Mouse (Mus musculus) forebrain, embryonic 15.5 days (tissue): Measurements from ENCODE around the gene Hbq1b. TPM values are rescaled to one million over a fixed set of nuclear protein-coding genes. Genes with fewer than 3 reads are reported as not detected.
"Not testable (repeated sequence)": the region's sequence is repeated elsewhere in the genome, so short reads cannot be mapped to it uniquely, and the experiment has no call there.

Source experiments
- ATAC-seq: fragments of 200-750 bp; cut with Nextera tagmentation; replicated peaks from 2 replicates; pipeline ENCODE4 v1.8.0; 2017; ENCODE audit warnings: mild to moderate bottlenecking, moderate TSS enrichment, moderate library complexity
- H3K27ac ChIP-seq: fragments of 300-500 bp; sonication (generic); replicated peaks from 2 replicates; pipeline ENCODE4 v1.5.1; 2015; ENCODE audit warnings: mild to moderate bottlenecking, inconsistent platforms
- H3K27me3 ChIP-seq: fragments of 300-500 bp; sonication (generic); 2 replicates; pipeline ENCODE4 v1.6.1; 2015; ENCODE audit warnings: inconsistent platforms
- H3K36me3 ChIP-seq: fragments of 300-500 bp; sonication (generic); 2 replicates; pipeline ENCODE4 v1.6.1; 2015; ENCODE audit warnings: mild to moderate bottlenecking, inconsistent platforms
- H3K4me1 ChIP-seq: fragments of 300-500 bp; sonication (generic); 2 replicates; pipeline ENCODE4 v1.6.1; 2015; ENCODE audit warnings: inconsistent platforms
- H3K4me2 ChIP-seq: fragments of 300-500 bp; sonication (generic); replicated peaks from 2 replicates; pipeline ENCODE4 v1.6.1; 2015; ENCODE audit warnings: mild to moderate bottlenecking, inconsistent platforms
- H3K4me3 ChIP-seq: fragments of 300-500 bp; sonication (generic); 2 replicates; pipeline ENCODE4 v1.5.1; 2015; ENCODE audit warnings: mild to moderate bottlenecking, inconsistent platforms
- H3K9ac ChIP-seq: fragments of 300-500 bp; sonication (generic); replicated peaks from 2 replicates; pipeline ENCODE4 v1.6.1; 2015; ENCODE audit warnings: mild to moderate bottlenecking, inconsistent platforms
- H3K9me3 ChIP-seq: fragments of 300-500 bp; sonication (generic); 2 replicates; pipeline ENCODE4 v1.6.1; 2016; ENCODE audit warnings: inconsistent platforms
- WGBS: fragments of 180-500 bp; shearing (Covaris S2); methylation state at CpG from one replicate; pipeline ENCODE4 v1.1.7; 2015; ENCODE audit warnings: mixed read lengths; 5-methylcytosine and 5-hydroxymethylcytosine counted together
- polyA plus RNA-seq: library from polyadenylated mRNA; unstranded; fragments of >200 nt; fragmentation: Nextera tagmentation; extraction: Ambion mirVana; gene quantifications from 2 replicates; pipeline ENCODE4 v1.2.1, GENCODE M21; 2015

The Hbq1b gene
- polyA plus RNA-seq, 1 experiment from 2014 or later = 1.6 TPM

DNA sequence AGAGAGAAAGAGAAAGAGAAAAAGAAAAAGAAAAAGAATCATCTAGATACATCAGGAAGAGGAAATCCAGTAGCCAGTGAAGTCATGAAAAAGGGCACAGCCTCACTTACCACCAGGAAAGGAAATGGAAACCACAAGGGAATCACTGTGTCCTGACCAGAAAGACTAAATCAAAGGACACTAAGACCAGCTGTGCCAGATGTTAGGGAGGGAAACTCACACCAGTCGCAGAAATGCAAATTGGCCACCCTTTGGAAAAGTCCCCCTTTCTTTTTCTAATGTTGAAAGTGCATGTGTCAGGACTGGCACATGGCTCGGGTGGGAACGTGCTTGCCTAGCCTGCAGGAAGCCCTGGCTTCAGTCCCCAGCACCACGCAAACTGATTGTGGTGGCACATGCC, 15.6 kb upstream of the Hbq1b start:
- Histone ChIP-seq H3K9ac (no peak overlapping the region), H3K4me2 (no peak overlapping the region), H3K9me3 (no peaks in the 10 kb centered on the region), H3K4me3 (no peak overlapping the region), H3K27ac (no peak overlapping the region), H3K36me3 (no peaks in the 10 kb centered on the region), H3K4me1 (peaks cover 12% of the 10 kb centered on the region), H3K27me3 (no peaks in the 10 kb centered on the region)
- 59% methylated on average over 4 of the region's 4 CpGs for WGBS
- ATAC-seq = no peak

DNA sequence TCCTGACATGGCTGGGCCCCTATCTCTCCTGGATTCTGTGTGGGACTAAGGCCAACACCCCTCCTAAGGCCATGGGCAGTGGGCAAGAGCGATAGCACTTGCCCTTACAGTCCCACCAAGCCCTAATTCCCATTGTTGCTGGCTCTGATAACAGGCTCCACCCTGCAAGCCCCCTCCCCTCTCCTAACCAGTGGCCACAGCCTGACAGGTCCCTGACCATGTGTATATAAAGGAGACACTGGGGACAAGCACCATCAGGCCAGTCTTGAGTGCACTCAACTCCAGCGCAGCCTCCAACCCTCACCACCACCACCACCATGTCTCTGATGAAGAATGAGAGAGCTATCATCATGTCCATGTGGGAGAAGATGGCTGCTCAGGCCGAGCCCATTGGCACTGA, 10.4 kb upstream of the Hbq1b start, which contains the start of gene Hba-x:
Gene Hba-x, plus strand, starts transcription at position 54 of the 400 bp plus-strand sequence.
- H3K36me3 ChIP-seq = no peaks in the 10 kb centered on the region
- WGBS = 70% methylated on average over 3 of the region's 3 CpGs
- no peaks in the 10 kb centered on the region for H3K9me3 ChIP-seq
- H3K4me1 ChIP-seq = no peaks in the 10 kb centered on the region
- no peaks in the 10 kb centered on the region for H3K27me3 ChIP-seq
- H3K27ac ChIP-seq = no peak within 1 kb of the TSS
- no peak for ATAC-seq
- no peak within 1 kb of the TSS for H3K9ac ChIP-seq
- H3K4me2 ChIP-seq = no peak within 1 kb of the TSS
- H3K4me3 ChIP-seq = no peak within 1 kb of the TSS

- ATAC-seq = no peak
Observed at GRCm38 (mm10) chr11:32277736-32278457, 8.9 kb upstream of the Hbq1b start.

GRCm38 (mm10) chr11:32278458-32278957, 8.3 kb upstream of the Hbq1b start:
- Histone ChIP-seq H3K4me3 (no peak overlapping the region), H3K4me2 (no peak overlapping the region), H3K27me3 (no peaks in the 10 kb centered on the region), H3K9me3 (no peaks in the 10 kb centered on the region), H3K4me1 (no peaks in the 10 kb centered on the region), H3K36me3 (no peaks in the 10 kb centered on the region), H3K27ac (no peak overlapping the region), H3K9ac (no peak overlapping the region)
- no peak for ATAC-seq
- WGBS = 85% methylated on average over 12 of the region's 12 CpGs

More at GRCm38 (mm10) chr11:32277736-32278457, 8.9 kb upstream of the Hbq1b start:
- no peaks in the 10 kb centered on the region for H3K4me1 ChIP-seq
- no peak overlapping the region for H3K27ac ChIP-seq
- H3K4me3 ChIP-seq = no peak overlapping the region
- 74% methylated on average over 21 of the region's 21 CpGs for WGBS
- H3K4me2 ChIP-seq = no peak overlapping the region
- no peaks in the 10 kb centered on the region for H3K9me3 ChIP-seq
- no peaks in the 10 kb centered on the region for H3K36me3 ChIP-seq
- H3K9ac ChIP-seq = no peak overlapping the region
- no peaks in the 10 kb centered on the region for H3K27me3 ChIP-seq

DNA sequence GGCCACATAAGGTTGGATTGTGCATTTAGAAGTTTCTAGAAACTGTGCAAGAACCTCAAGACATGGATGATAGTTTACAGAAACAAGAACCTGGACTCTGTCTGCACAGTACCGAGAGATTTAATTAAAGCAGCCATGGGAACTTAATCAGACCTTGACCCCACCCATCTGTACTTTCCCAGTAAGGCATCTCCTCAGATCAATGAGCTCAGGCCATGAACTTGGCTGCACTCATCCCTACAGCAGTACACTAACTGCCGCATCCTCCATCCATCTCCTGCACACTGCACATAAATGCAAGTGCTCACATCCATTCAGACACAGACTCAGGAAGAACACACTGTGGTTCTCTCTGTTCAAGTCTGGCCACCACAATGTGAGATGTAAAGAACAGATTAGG, 6.1 kb upstream of the Hbq1b start:
- H3K9me3 ChIP-seq = no peaks in the 10 kb centered on the region
- H3K36me3 ChIP-seq = no peaks in the 10 kb centered on the region
- no peaks in the 10 kb centered on the region for H3K4me1 ChIP-seq
- H3K27me3 ChIP-seq = no peaks in the 10 kb centered on the region
- H3K4me2 ChIP-seq = no peak overlapping the region
- no peak for ATAC-seq
- WGBS = 76% methylated on average over 2 of the region's 2 CpGs
- no peak overlapping the region for H3K27ac ChIP-seq
- no peak overlapping the region for H3K9ac ChIP-seq
- no peak overlapping the region for H3K4me3 ChIP-seq

- Histone ChIP-seq H3K4me1 (no peaks in the 10 kb centered on the region), H3K4me3 (no peak overlapping the region), H3K36me3 (no peaks in the 10 kb centered on the region), H3K27me3 (no peaks in the 10 kb centered on the region), H3K9me3 (no peaks in the 10 kb centered on the region), H3K4me2 (no peak overlapping the region), H3K9ac (no peak overlapping the region), H3K27ac (no peak overlapping the region)
- WGBS = 85% methylated on average over 1 of the region's 1 CpGs
- ATAC-seq = no peak
Observed at GRCm38 (mm10) chr11:32281416-32282144, 5.2 kb upstream of the Hbq1b start.

DNA sequence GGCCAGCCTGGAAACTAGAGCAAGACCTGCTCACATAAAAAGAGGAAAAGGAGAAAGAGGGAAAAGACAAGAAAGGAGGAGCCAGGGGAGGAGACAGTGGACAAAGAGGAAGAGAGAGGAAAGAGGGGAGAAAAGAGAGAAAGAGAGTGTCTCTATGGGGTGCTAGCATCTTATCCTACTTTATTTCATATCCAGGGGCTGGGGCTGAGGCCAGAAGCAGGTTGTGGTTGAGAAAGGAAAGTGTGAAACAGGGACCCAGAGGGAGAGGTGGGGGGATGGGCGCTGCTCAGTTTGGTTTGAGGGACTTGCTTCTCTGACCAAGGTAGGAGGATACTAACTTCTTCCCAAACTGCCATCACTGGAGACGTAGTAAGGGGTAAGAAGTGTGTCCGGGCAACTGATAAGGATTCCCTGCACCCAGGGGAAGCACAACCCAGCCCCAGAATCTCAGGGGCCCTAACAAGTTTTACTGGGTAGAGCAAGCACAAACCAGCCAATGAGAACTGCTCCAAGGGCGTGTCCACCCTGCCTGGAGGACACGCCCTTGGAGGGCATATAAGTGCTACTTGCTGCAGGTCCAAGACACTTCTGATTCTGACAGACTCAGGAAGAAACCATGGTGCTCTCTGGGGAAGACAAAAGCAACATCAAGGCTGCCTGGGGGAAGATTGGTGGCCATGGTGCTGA, 3.5 kb upstream of the Hbq1b start, which contains the start of gene Hba-a1:
Gene Hba-a1, plus strand, starts transcription at position 421 of the 687 bp plus-strand sequence.
- not testable (repeated sequence) for H3K36me3 ChIP-seq, H3K9ac ChIP-seq, ATAC-seq, H3K27me3 ChIP-seq, H3K4me3 ChIP-seq, H3K4me1 ChIP-seq, H3K27ac ChIP-seq, H3K9me3 ChIP-seq, H3K4me2 ChIP-seq
- WGBS = 42% methylated on average over 1 of the region's 5 CpGs

- H3K4me1 ChIP-seq, H3K4me3 ChIP-seq, H3K9me3 ChIP-seq, ATAC-seq, H3K4me2 ChIP-seq, H3K27me3 ChIP-seq, H3K36me3 ChIP-seq, H3K9ac ChIP-seq, H3K27ac ChIP-seq: not testable (repeated sequence)
- 62% methylated on average over 2 of the region's 2 CpGs for WGBS
Observed at GRCm38 (mm10) chr11:32284582-32284981, 2.2 kb upstream of the Hbq1b start.

DNA sequence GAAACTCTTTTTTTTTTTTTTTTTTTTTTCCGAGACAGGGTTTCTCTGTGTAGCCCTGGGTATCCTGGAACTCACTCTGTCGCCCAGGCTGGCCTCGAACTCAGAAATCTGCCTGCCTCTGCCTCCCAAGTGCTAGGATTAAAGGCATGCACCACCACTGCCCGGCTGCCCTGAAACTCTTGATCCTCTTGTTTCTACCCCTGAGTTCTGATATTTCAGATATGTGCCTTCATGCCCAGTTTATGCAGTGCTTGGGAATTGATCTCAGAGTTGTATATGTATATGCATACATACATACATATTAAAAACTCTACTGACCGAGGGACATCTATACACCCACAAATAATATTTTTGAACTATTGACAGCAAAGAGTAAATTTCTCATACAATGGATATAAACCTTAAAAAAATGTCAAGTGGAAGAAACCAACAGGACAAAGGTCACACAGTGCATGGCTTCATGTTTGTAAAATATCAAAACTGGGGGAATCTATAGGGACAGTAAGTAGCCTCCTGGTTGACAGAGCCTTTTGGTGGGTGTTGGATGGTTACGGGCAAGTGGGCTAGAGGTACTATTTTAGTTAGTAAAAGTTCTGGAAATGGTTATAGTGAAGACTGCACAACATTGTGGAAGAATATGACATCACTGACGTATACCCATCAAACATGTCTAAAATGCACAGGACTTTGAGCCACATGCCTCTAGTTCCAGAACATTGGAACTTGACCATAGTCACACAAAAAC, 1.6 kb upstream of the Hbq1b start:
- H3K9ac ChIP-seq = no peak overlapping the region
- 83% methylated on average over 7 of the region's 7 CpGs for WGBS
- H3K27ac ChIP-seq = no peak overlapping the region
- no peak for ATAC-seq
- H3K9me3 ChIP-seq = no peaks in the 10 kb centered on the region
- H3K4me1 ChIP-seq = no peaks in the 10 kb centered on the region
- no peaks in the 10 kb centered on the region for H3K36me3 ChIP-seq
- no peak overlapping the region for H3K4me2 ChIP-seq
- H3K4me3 ChIP-seq = no peak overlapping the region
- no peaks in the 10 kb centered on the region; the same call in 1 of the 2 replicates for H3K27me3 ChIP-seq

DNA sequence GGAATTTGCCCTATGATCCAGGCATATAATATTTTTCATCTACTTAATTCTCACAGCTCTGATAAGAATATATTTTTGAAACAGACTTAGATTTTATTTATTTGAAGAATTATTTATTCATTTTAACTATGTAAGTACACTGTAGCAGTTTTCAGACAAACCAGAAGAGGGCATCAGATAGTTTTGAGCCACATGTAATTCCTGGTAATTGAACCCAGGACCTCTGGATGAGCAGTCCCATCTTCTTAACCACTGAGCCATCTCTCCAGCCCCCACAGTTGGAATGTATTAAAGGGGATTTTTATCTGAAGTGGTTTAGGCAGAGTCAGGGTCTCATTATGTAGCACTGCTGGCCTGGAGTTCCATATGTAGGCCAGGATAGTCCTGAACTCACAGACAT, 878 bp upstream of the Hbq1b start:
- H3K36me3 ChIP-seq, H3K4me1 ChIP-seq: not testable (repeated sequence)
- 0 out of 2 replicates have a peak, but pooled peaks have one; percentile 13 for ATAC-seq

GRCm38 (mm10) chr11:32287493-32287825, 694 bp downstream of the Hbq1b start:
- no peaks in the 10 kb centered on the region for H3K9me3 ChIP-seq
- no peak overlapping the region for H3K9ac ChIP-seq
- H3K4me3 ChIP-seq = peak overlapping the region; percentile 37; the same call in 1 of the 2 replicates
- 70% methylated on average over 9 of the region's 9 CpGs for WGBS
- peak overlapping the region; percentile 50 for H3K4me2 ChIP-seq
- H3K27me3 ChIP-seq = no peaks in the 10 kb centered on the region; the same call in 1 of the 2 replicates
- ATAC-seq = no peak
- no peaks in the 10 kb centered on the region for H3K4me1 ChIP-seq
- no peak overlapping the region for H3K27ac ChIP-seq
- no peaks in the 10 kb centered on the region for H3K36me3 ChIP-seq

More for the DNA sequence above, 878 bp upstream of the Hbq1b start:
- H3K4me2 ChIP-seq, H3K9me3 ChIP-seq, H3K27me3 ChIP-seq, H3K27ac ChIP-seq, H3K4me3 ChIP-seq, H3K9ac ChIP-seq: not testable (repeated sequence)
